Mouse (Mus musculus): ENCODE data around the gene Cdkal1.

- no peak for TF ChIP-seq CTCF (IDR thresholded peaks at IDR 0.05; ENCODE audit: low read depth)
- no peak for TF ChIP-seq EP300 (IDR thresholded peaks at IDR 0.05; ENCODE audit: low read depth)
Observed at GRCm38 (mm10) chr13:29161436-29161835, 694.0 kb downstream of the Cdkal1 start.

Data from liver, postnatal 0 days (tissue).